Mouse (Mus musculus) lung, adult 2 months (tissue): Measurements from ENCODE around the gene Rras.

Experiments used
- CTCF ChIP-seq: fragments of 200-500 bp; IDR thresholded peaks from 2 replicates; pipeline ENCODE4 v1.5.1; 2011; ENCODE audit warnings: mild to moderate bottlenecking, low read length, control low read depth; ENCODE audit not compliant: insufficient read depth
- POLR2A ChIP-seq: fragments of 200-500 bp; IDR thresholded peaks from 2 replicates; pipeline ENCODE4 v1.6.1; 2011; ENCODE audit warnings: low read depth, mild to moderate bottlenecking, control low read depth, low read length, borderline replicate concordance; ENCODE audit errors: extremely low read depth

DNA sequence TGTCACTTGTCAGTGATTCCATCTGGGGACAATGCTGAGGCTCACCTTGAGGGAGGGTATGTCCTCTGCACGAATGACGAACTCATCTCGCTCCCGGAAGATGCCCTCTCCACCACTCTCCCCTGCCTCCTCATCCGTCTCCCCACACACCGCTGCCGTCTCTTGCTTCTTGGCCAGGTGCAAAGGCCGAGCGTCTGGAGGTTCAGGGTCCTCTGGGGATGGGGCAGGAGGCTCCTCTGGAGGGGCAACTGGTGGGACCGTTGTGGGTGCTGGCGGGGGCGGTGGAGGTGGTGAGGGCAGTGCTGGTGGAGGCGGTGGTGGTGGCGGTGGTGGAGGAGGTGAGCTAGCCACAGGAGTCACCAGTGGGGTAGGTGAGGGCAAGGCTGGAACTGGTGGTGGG lies 25.5 kb downstream of the Rras start:
- TF ChIP-seq CTCF (no peak), POLR2A (no peak)
